Mouse (Mus musculus) heart, embryonic 13.5 days (tissue): ENCODE measurements around the gene Ptch2. TPM values are rescaled to one million over a fixed set of nuclear protein-coding genes. Genes with fewer than 3 reads are reported as not detected.

Source experiments
- ATAC-seq: fragments of 200-750 bp; cut with Nextera tagmentation; 2 replicates; pipeline ENCODE4 v1.8.0; 2017; ENCODE audit warnings: moderate TSS enrichment; ENCODE audit not compliant: insufficient number of reproducible peaks, low FRiP score, low TSS enrichment; ENCODE audit errors: extremely low read depth
- H3K27ac ChIP-seq: fragments of 300-500 bp; sonication (generic); replicated peaks from 2 replicates; pipeline ENCODE4 v1.5.1; 2015; ENCODE audit warnings: moderate library complexity, mild to moderate bottlenecking, inconsistent platforms
- H3K27me3 ChIP-seq: fragments of 300-500 bp; sonication (generic); replicated peaks from 2 replicates; pipeline ENCODE4 v1.6.1; 2015; ENCODE audit warnings: mild to moderate bottlenecking, inconsistent platforms
- H3K36me3 ChIP-seq: fragments of 300-500 bp; sonication (generic); 2 replicates; pipeline ENCODE4 v1.6.1; 2015; ENCODE audit warnings: mild to moderate bottlenecking, inconsistent platforms
- H3K4me1 ChIP-seq: fragments of 300-500 bp; sonication (generic); 2 replicates; pipeline ENCODE4 v1.6.1; 2015; ENCODE audit warnings: inconsistent platforms
- H3K4me2 ChIP-seq: fragments of 300-500 bp; sonication (generic); 2 replicates; pipeline ENCODE4 v1.6.1; 2015; ENCODE audit warnings: inconsistent platforms, mild to moderate bottlenecking, moderate library complexity
- H3K4me3 ChIP-seq: fragments of 300-500 bp; sonication (generic); 2 replicates; pipeline ENCODE4 v1.5.1; 2015; ENCODE audit warnings: moderate library complexity, mild to moderate bottlenecking, inconsistent platforms
- H3K9ac ChIP-seq: fragments of 300-500 bp; sonication (generic); 2 replicates; pipeline ENCODE4 v1.6.1; 2015; ENCODE audit warnings: inconsistent platforms, mild to moderate bottlenecking, moderate library complexity
- H3K9me3 ChIP-seq: fragments of 300-500 bp; sonication (generic); 2 replicates; pipeline ENCODE4 v1.6.1; 2016; ENCODE audit warnings: inconsistent platforms
- WGBS: fragments of 180-500 bp; shearing (Covaris S2); methylation state at CpG from one replicate; pipeline ENCODE4 v1.1.7; 2015; ENCODE audit warnings: mixed read lengths; 5-methylcytosine and 5-hydroxymethylcytosine counted together
- polyA plus RNA-seq: library from polyadenylated mRNA; unstranded; fragments of >200 nt; fragmentation: Nextera tagmentation; extraction: Ambion mirVana; gene quantifications from 2 replicates; pipeline ENCODE4 v1.2.1, GENCODE M21; 2015

Ptch2 gene
- polyA plus RNA-seq, 1 experiment from 2014 or later = 3.1 TPM

GRCm38 (mm10) chr4:117140613-117141012 is 44.7 kb downstream of the Ptch2 start:
- Histone ChIP-seq H3K4me2 (no peak overlapping the region), H3K4me1 (no peaks in the 10 kb centered on the region), H3K9me3 (no peaks in the 10 kb centered on the region), H3K27ac (no peak overlapping the region), H3K27me3 (peaks cover 5% of the 10 kb centered on the region; the same call in 1 of the 2 replicates), H3K36me3 (no peaks in the 10 kb centered on the region), H3K4me3 (no peak overlapping the region), H3K9ac (no peak overlapping the region)
- no peak for ATAC-seq
- WGBS = 36% methylated on average over 4 of the region's 4 CpGs

- ATAC-seq = no peak
- no peak overlapping the region for H3K9ac ChIP-seq
- no peaks in the 10 kb centered on the region for H3K9me3 ChIP-seq
- no peaks in the 10 kb centered on the region for H3K36me3 ChIP-seq
- H3K27ac ChIP-seq = no peak overlapping the region
- WGBS = 30% methylated on average over 7 of the region's 7 CpGs
- peaks cover 5% of the 10 kb centered on the region; the same call in 1 of the 2 replicates for H3K27me3 ChIP-seq
- H3K4me3 ChIP-seq = no peak overlapping the region
- H3K4me1 ChIP-seq = no peaks in the 10 kb centered on the region
- no peak overlapping the region for H3K4me2 ChIP-seq
Observed at GRCm38 (mm10) chr4:117143023-117143422, 47.1 kb downstream of the Ptch2 start.

GRCm38 (mm10) chr4:117145248-117145647 is 49.4 kb downstream of the Ptch2 start:
- no peak for ATAC-seq
- Histone ChIP-seq H3K4me2 (no peak overlapping the region), H3K36me3 (peaks cover 21% of the 10 kb centered on the region), H3K9ac (no peak overlapping the region), H3K4me3 (no peak overlapping the region), H3K4me1 (no peaks in the 10 kb centered on the region), H3K9me3 (no peaks in the 10 kb centered on the region), H3K27ac (no peak overlapping the region), H3K27me3 (peaks cover 5% of the 10 kb centered on the region; the same call in 1 of the 2 replicates)
- WGBS = 89% methylated on average over 13 of the region's 13 CpGs

- Histone ChIP-seq H3K27ac (no peak overlapping the region), H3K27me3 (peaks cover 2% of the 10 kb centered on the region; the same call in 1 of the 2 replicates), H3K4me3 (no peak overlapping the region), H3K4me2 (no peak overlapping the region), H3K4me1 (no peaks in the 10 kb centered on the region), H3K9me3 (no peaks in the 10 kb centered on the region), H3K36me3 (peaks cover 30% of the 10 kb centered on the region), H3K9ac (no peak overlapping the region)
- WGBS = 31% methylated on average over 15 of the region's 15 CpGs
- no peak for ATAC-seq
Observed at GRCm38 (mm10) chr4:117146176-117146575, 50.3 kb downstream of the Ptch2 start.

GRCm38 (mm10) chr4:117148047-117148713 is 52.3 kb downstream of the Ptch2 start:
- H3K4me3 ChIP-seq = no peak overlapping the region
- H3K4me2 ChIP-seq = no peak overlapping the region
- 81% methylated on average over 18 of the region's 18 CpGs for WGBS
- H3K4me1 ChIP-seq = peaks cover 11% of the 10 kb centered on the region
- no peaks in the 10 kb centered on the region for H3K27me3 ChIP-seq
- no peak overlapping the region for H3K27ac ChIP-seq
- no peak for ATAC-seq
- no peaks in the 10 kb centered on the region for H3K9me3 ChIP-seq
- H3K36me3 ChIP-seq = peaks cover 49% of the 10 kb centered on the region
- no peak overlapping the region for H3K9ac ChIP-seq

- no peaks in the 10 kb centered on the region for H3K9me3 ChIP-seq
- H3K4me1 ChIP-seq = peaks cover 17% of the 10 kb centered on the region
- peaks cover 56% of the 10 kb centered on the region for H3K36me3 ChIP-seq
- no peak overlapping the region for H3K4me3 ChIP-seq
- H3K9ac ChIP-seq = no peak overlapping the region
- no peak overlapping the region for H3K27ac ChIP-seq
- H3K4me2 ChIP-seq = no peak overlapping the region
- no peak for ATAC-seq
- whole genome bisulfite sequencing = 76% methylated on average over 24 of the region's 24 CpGs
- H3K27me3 ChIP-seq = no peaks in the 10 kb centered on the region
Observed at GRCm38 (mm10) chr4:117148815-117149214, 52.9 kb downstream of the Ptch2 start.

- H3K27me3 ChIP-seq = no peaks in the 10 kb centered on the region
- no peak overlapping the region for H3K4me2 ChIP-seq
- H3K36me3 ChIP-seq = peaks cover 63% of the 10 kb centered on the region
- peaks cover 24% of the 10 kb centered on the region for H3K4me1 ChIP-seq
- H3K4me3 ChIP-seq = no peak overlapping the region
- no peak overlapping the region for H3K27ac ChIP-seq
- no peaks in the 10 kb centered on the region for H3K9me3 ChIP-seq
- WGBS = 68% methylated on average over 6 of the region's 6 CpGs
- no peak overlapping the region for H3K9ac ChIP-seq
- no peak for ATAC-seq
Observed at GRCm38 (mm10) chr4:117149291-117150211, 53.7 kb downstream of the Ptch2 start.

- ATAC-seq = no peak
- H3K9ac ChIP-seq = no peak overlapping the region
- no peaks in the 10 kb centered on the region for H3K9me3 ChIP-seq
- H3K4me2 ChIP-seq = no peak overlapping the region
- WGBS = 84% methylated on average over 6 of the region's 6 CpGs
- H3K4me1 ChIP-seq = peaks cover 29% of the 10 kb centered on the region
- no peaks in the 10 kb centered on the region for H3K27me3 ChIP-seq
- H3K27ac ChIP-seq = no peak overlapping the region
- no peak overlapping the region for H3K4me3 ChIP-seq
- H3K36me3 ChIP-seq = peaks cover 67% of the 10 kb centered on the region
Observed at GRCm38 (mm10) chr4:117150212-117150733, 54.4 kb downstream of the Ptch2 start.

- peaks cover 29% of the 10 kb centered on the region for H3K4me1 ChIP-seq
- H3K4me2 ChIP-seq = no peak overlapping the region
- no peak overlapping the region for H3K9ac ChIP-seq
- 70% methylated on average over 1 of the region's 1 CpGs for WGBS
- no peaks in the 10 kb centered on the region for H3K27me3 ChIP-seq
- no peaks in the 10 kb centered on the region for H3K9me3 ChIP-seq
- no peak for ATAC-seq
- no peak overlapping the region for H3K27ac ChIP-seq
- peaks cover 67% of the 10 kb centered on the region for H3K36me3 ChIP-seq
- H3K4me3 ChIP-seq = no peak overlapping the region
Observed at GRCm38 (mm10) chr4:117151416-117151815, 55.5 kb downstream of the Ptch2 start.

- no peak overlapping the region for H3K27ac ChIP-seq
- 0 out of 2 replicates have a peak overlapping the region, but pooled peaks have one; percentile 6 for H3K4me2 ChIP-seq
- peaks cover 67% of the 10 kb centered on the region for H3K36me3 ChIP-seq
- 58% methylated on average over 5 of the region's 5 CpGs for WGBS
- no peaks in the 10 kb centered on the region for H3K27me3 ChIP-seq
- peak overlapping the region; percentile 99; the same call in 1 of the 2 replicates for H3K9ac ChIP-seq
- no peak for ATAC-seq
- no peaks in the 10 kb centered on the region for H3K9me3 ChIP-seq
- peaks cover 29% of the 10 kb centered on the region for H3K4me1 ChIP-seq
- no peak overlapping the region for H3K4me3 ChIP-seq
Observed at GRCm38 (mm10) chr4:117152714-117153113, 56.8 kb downstream of the Ptch2 start.

GRCm38 (mm10) chr4:117155020-117155791 is 59.3 kb downstream of the Ptch2 start:
- H3K4me3 ChIP-seq = peak overlapping the region; percentile 85
- H3K9me3 ChIP-seq = no peaks in the 10 kb centered on the region
- H3K27me3 ChIP-seq = no peaks in the 10 kb centered on the region
- no peak for ATAC-seq
- H3K9ac ChIP-seq = peak overlapping the region; percentile 99
- H3K4me1 ChIP-seq = peaks cover 29% of the 10 kb centered on the region
- peak overlapping the region; percentile 94 for H3K27ac ChIP-seq
- peak overlapping the region; percentile 77 for H3K4me2 ChIP-seq
- WGBS = under 1% methylated on average over 44 of the region's 44 CpGs
- H3K36me3 ChIP-seq = peaks cover 65% of the 10 kb centered on the region
